Mouse (Mus musculus): ENCODE results near the gene Gm10518. TPM values are rescaled to one million over a fixed set of nuclear protein-coding genes. Genes with fewer than 3 reads are reported as not detected.

Gene Gm10518
- polyA plus RNA-seq, 1 experiment from 2014 or later, result not detected

GRCm38 (mm10) chr1:179835753-179836425, 32.7 kb downstream of the Gm10518 start:
- H3K4me3 ChIP-seq, result no peak overlapping the region
- ATAC-seq (ENCODE audit: extremely low read depth, insufficient number of reproducible peaks, low FRiP score, low TSS enrichment), result no peak
- no peaks in the 10 kb centered on the region for H3K36me3 ChIP-seq
- H3K27ac ChIP-seq (replicated peaks), result no peak overlapping the region
- H3K27me3 ChIP-seq (replicated peaks), result no peaks in the 10 kb centered on the region
- H3K4me1 ChIP-seq, result no peaks in the 10 kb centered on the region
- no peak overlapping the region for H3K9ac ChIP-seq
- H3K4me2 ChIP-seq, result no peak overlapping the region
- WGBS, result 76% methylated on average over 1 of the region's 1 CpGs
- peaks cover 13% of the 10 kb centered on the region for H3K9me3 ChIP-seq

GRCm38 (mm10) chr1:179836426-179837404, 33.5 kb downstream of the Gm10518 start:
- ATAC-seq (ENCODE audit: extremely low read depth, insufficient number of reproducible peaks, low FRiP score, low TSS enrichment), result no peak
- Histone ChIP-seq H3K27me3 (replicated peaks) (no peaks in the 10 kb centered on the region), H3K9me3 (peaks cover 13% of the 10 kb centered on the region), H3K36me3 (no peaks in the 10 kb centered on the region), H3K27ac (replicated peaks) (no peak overlapping the region), H3K4me1 (no peaks in the 10 kb centered on the region), H3K4me3 (no peak overlapping the region), H3K9ac (no peak overlapping the region), H3K4me2 (no peak overlapping the region)
- 81% methylated on average over 7 of the region's 7 CpGs for WGBS

DNA sequence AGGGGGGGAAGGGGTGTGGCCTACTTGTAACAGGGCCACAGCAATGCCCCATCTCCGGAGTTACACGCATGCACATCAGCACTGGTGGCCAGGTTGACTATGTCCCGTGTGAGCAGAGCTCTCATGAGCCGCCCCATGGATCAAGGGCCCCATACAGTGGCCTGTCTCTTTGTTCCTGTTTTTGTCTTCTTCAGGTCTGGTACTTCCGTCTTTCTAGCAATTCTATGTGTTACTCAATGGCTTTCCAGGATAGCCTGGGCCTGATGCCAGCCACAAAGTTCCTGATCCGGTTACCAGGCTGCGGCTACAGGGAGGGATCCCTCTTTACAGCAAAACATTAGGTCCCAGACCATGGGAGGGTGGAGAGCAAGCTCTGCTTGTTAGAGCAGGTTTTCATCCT, 39.4 kb downstream of the Gm10518 start:
- 75% methylated on average over 7 of the region's 7 CpGs for WGBS
- H3K36me3 ChIP-seq, result no peaks in the 10 kb centered on the region
- H3K4me3 ChIP-seq, result no peak overlapping the region
- H3K9ac ChIP-seq, result no peak overlapping the region
- no peaks in the 10 kb centered on the region for H3K9me3 ChIP-seq
- no peak for ATAC-seq (ENCODE audit: extremely low read depth, insufficient number of reproducible peaks, low FRiP score, low TSS enrichment)
- peaks cover 18% of the 10 kb centered on the region for H3K4me1 ChIP-seq
- H3K27me3 ChIP-seq (replicated peaks), result no peaks in the 10 kb centered on the region; the same call in 1 of the 2 replicates
- H3K27ac ChIP-seq (replicated peaks), result no peak overlapping the region
- H3K4me2 ChIP-seq, result no peak overlapping the region

GRCm38 (mm10) chr1:179843981-179844380, 40.8 kb downstream of the Gm10518 start:
- Histone ChIP-seq H3K27me3 (replicated peaks) (no peaks in the 10 kb centered on the region; the same call in 1 of the 2 replicates), H3K9ac (no peak overlapping the region), H3K4me2 (no peak overlapping the region), H3K4me1 (peaks cover 23% of the 10 kb centered on the region), H3K36me3 (no peaks in the 10 kb centered on the region), H3K9me3 (no peaks in the 10 kb centered on the region), H3K4me3 (no peak overlapping the region), H3K27ac (replicated peaks) (0 out of 2 replicates have a peak overlapping the region, but pooled peaks have one; percentile 7)
- WGBS, result 5% methylated on average over 3 of the region's 3 CpGs
- no peak for ATAC-seq (ENCODE audit: extremely low read depth, insufficient number of reproducible peaks, low FRiP score, low TSS enrichment)

DNA sequence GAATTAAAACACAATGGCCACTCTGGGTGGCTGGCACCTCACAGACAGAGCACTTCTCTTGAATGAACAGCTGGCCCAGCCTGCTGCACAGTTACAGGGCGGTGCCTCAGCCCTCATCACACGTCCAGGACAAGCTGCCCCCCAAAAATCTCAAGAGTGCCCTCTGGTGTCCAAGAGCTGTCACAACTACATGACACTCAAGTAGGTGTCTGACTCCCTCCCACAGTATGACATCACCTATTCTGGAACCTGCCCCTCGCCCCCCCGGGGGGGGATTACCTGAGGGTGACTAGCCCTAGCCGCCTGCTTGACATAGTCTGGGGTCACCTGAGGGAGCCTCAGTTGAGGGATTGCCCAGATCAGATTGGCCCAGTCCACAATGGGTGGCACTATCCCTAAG, 41.7 kb downstream of the Gm10518 start:
- no peak overlapping the region for H3K4me2 ChIP-seq
- no peaks in the 10 kb centered on the region; the same call in 1 of the 2 replicates for H3K9me3 ChIP-seq
- 27% methylated on average over 5 of the region's 5 CpGs for WGBS
- ATAC-seq (ENCODE audit: extremely low read depth, insufficient number of reproducible peaks, low FRiP score, low TSS enrichment), result no peak
- H3K4me3 ChIP-seq, result no peak overlapping the region
- H3K27me3 ChIP-seq (replicated peaks), result no peaks in the 10 kb centered on the region; the same call in 1 of the 2 replicates
- peaks cover 23% of the 10 kb centered on the region for H3K4me1 ChIP-seq
- H3K27ac ChIP-seq (replicated peaks), result no peak overlapping the region
- H3K36me3 ChIP-seq, result no peaks in the 10 kb centered on the region
- H3K9ac ChIP-seq, result no peak overlapping the region

DNA sequence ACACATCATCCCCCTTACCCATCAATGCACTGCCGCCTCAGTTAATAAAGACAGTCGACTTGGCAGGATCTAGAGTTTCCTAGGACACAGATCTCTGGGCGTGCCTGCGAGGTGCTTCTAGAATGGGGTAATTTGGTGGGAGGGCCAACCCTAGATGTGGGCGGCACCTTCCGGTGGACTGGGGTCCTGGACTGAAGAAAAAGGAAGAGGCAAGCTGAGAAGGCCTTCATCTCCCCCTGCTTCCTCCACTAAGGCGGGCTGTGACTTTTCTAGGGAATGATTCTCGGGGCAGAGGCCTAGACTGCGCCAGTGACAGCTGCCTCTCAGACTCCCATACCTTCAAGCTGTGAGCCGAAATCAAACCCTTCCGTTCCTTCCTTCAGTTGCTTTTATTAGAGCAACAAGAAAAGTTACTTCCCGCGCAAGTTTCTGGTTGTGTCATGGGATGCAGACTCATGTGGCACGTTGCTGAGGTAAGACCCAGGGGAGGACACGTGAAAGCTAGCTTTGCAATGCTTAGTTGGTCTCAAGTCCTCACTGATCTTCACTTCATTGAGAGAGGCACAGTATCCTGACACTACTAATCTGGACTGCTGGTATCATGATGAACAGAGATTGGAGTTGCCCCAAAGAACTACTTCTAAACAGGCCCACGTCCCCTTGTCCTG, 42.8 kb downstream of the Gm10518 start:
- Histone ChIP-seq H3K9ac (no peak overlapping the region), H3K4me1 (peaks cover 23% of the 10 kb centered on the region)
- 82% methylated on average over 16 of the region's 16 CpGs for WGBS

DNA sequence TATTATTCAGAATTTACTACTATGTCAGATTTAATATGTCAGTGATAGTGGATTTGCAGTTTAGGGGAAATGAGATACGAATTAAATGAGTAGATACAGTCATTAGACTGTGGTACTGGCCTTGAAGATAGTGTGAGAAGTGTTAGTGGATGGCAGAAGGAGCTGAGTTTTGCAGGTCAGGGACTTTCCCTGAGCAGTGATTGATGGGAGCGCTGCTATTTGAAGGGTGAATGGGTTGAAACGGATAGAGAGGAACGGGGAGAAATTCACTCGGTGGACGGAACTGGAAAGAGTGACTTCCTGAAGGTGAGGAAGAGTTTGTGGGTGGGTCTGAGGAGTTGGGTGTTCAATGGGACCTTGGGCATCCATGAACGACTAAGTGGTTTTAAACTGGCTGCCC, 44.0 kb downstream of the Gm10518 start:
- 41% methylated on average over 7 of the region's 7 CpGs for WGBS
- Histone ChIP-seq H3K36me3 (no peaks in the 10 kb centered on the region), H3K4me1 (peaks cover 23% of the 10 kb centered on the region), H3K27ac (replicated peaks) (no peak overlapping the region), H3K9me3 (no peaks in the 10 kb centered on the region; the same call in 1 of the 2 replicates), H3K4me3 (0 out of 2 replicates have a peak overlapping the region, but pooled peaks have one; percentile 51), H3K27me3 (replicated peaks) (no peaks in the 10 kb centered on the region; the same call in 1 of the 2 replicates), H3K4me2 (peak overlapping the region; percentile 71), H3K9ac (peak overlapping the region; percentile 11; the same call in 1 of the 2 replicates)
- no peak for ATAC-seq (ENCODE audit: extremely low read depth, insufficient number of reproducible peaks, low FRiP score, low TSS enrichment)

More for the DNA sequence above, 42.8 kb downstream of the Gm10518 start:
- no peak overlapping the region for H3K27ac ChIP-seq (replicated peaks)
- no peaks in the 10 kb centered on the region; the same call in 1 of the 2 replicates for H3K9me3 ChIP-seq
- no peak overlapping the region for H3K4me3 ChIP-seq
- H3K36me3 ChIP-seq, result no peaks in the 10 kb centered on the region
- H3K4me2 ChIP-seq, result no peak overlapping the region
- no peak for ATAC-seq (ENCODE audit: extremely low read depth, insufficient number of reproducible peaks, low FRiP score, low TSS enrichment)
- no peaks in the 10 kb centered on the region; the same call in 1 of the 2 replicates for H3K27me3 ChIP-seq (replicated peaks)

GRCm38 (mm10) chr1:179847759-179848389, 44.7 kb downstream of the Gm10518 start:
- Histone ChIP-seq H3K4me1 (peaks cover 23% of the 10 kb centered on the region), H3K36me3 (no peaks in the 10 kb centered on the region), H3K9me3 (no peaks in the 10 kb centered on the region; the same call in 1 of the 2 replicates), H3K27me3 (replicated peaks) (no peaks in the 10 kb centered on the region), H3K9ac (peak overlapping the region; percentile 79), H3K27ac (replicated peaks) (peak overlapping the region; percentile 46), H3K4me3 (peak overlapping the region; percentile 51), H3K4me2 (peak overlapping the region; percentile 71)
- WGBS, result 3% methylated on average over 20 of the region's 20 CpGs
- ATAC-seq (ENCODE audit: extremely low read depth, insufficient number of reproducible peaks, low FRiP score, low TSS enrichment), result 0 out of 2 replicates have a peak, but pooled peaks have one; percentile 21

DNA sequence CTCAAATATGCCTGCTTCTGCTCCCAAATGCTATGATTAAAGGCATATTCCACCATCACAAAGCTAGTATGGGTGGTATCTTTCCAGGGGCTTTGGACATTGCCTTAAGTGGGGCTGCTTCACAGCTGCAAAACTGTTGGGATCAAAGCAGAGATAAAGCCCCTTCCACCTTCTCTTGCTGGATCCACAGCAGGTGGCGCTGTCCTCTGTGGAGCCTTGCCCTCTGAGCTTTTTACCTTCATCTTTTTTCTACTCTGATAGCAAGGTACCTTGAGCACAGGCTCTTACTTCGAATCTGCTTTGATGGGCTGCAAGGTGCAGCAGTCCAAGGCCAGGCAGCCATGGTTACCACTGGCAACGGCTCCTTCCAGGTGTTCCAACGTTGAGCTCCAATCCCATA, 50.2 kb downstream of the Gm10518 start:
- Histone ChIP-seq H3K27ac (replicated peaks) (no peak overlapping the region), H3K4me2 (no peak overlapping the region), H3K36me3 (no peaks in the 10 kb centered on the region), H3K4me1 (peaks cover 12% of the 10 kb centered on the region), H3K27me3 (replicated peaks) (no peaks in the 10 kb centered on the region), H3K9ac (no peak overlapping the region), H3K9me3 (no peaks in the 10 kb centered on the region; the same call in 1 of the 2 replicates), H3K4me3 (no peak overlapping the region)
- 48% methylated on average over 4 of the region's 4 CpGs for WGBS
- no peak for ATAC-seq (ENCODE audit: extremely low read depth, insufficient number of reproducible peaks, low FRiP score, low TSS enrichment)
